Mouse (Mus musculus): Measurements from ENCODE around the gene Ube2e1.

The Ube2e1 gene

DNA sequence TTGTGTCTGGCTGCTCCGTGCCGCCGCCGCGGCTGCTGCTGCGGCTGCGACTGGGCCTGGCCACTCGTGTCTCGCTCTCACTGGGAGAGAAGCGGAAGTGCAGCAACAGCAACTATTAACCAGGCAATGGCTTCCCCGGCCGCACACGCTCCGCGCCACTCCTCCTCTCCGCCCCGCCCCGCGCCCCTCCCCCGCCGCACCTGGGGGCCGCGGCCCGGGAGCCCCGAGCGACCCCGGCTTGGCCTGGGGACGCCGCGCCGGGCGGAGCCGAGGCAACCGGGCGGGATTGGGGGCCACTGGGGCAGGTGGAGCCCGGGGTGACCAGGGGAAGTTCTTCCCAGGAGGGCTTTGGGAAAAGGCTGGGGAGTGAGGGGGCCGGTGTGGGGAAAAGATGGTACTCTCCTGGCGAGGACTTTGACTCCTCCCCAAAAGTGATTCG, at the start of gene Ube2e1:
Ube2e1 (minus strand) TSS at position 167 of the 439 bp plus-strand sequence.
- DNase-seq (ENCODE audit: low spot score) = peak; percentile 76

GRCm38 (mm10) chr14:18379841-18380240, 48.2 kb upstream of the Ube2e1 start:
- DNase-seq (ENCODE audit: low spot score) = no peak

DNA sequence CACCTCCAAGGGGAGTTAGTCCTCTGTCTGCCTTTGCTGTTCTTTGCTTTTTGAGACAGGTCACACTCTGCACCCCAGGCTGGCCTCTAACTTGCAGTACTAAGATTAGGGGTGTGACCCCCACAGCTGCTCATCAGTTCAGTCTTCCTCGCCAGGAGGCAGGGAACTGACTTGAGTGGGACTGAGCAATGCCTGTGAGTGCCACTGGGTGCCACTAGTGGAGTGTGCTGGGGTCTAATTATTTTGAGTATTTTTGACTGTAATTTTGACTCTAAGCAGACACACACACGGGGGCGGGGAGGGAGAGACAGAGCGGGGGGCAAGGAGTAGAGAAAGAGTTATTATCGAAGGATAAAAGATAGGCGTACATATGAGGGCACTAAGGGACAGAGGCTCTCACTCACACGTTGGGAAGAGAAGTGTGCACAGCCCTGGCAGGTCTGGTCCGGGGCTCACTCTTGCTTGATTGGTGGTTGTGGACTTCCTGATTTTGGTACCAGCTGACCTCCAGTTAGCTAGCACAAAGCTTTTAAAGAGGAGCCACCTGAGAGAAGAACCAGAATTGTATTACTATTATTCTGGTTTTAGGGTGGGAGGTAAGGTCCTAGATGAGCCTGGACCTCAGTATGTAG, 46.4 kb upstream of the Ube2e1 start:
- no peak for DNase-seq (ENCODE audit: low spot score)

DNA sequence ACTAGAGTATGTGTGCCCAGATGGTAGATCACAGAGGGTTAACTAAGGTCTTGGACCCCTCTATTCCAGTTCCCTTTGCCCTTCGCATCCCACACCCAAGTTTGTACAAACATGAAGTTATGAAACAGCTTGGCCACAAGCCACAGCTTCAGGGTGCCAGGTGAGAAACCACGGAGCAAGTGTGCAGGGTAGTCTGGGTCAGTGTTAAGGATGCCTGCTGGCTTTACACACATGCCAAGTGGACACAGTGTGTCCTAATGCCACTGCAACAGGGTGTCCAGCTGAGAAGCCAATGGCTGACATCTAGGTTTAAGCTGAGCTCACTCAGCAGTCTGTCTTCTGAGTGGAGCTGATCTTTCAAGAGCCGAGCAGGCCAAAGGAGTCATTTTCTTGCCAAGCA, 44.5 kb upstream of the Ube2e1 start:
- peak; percentile 15 for DNase-seq (ENCODE audit: low spot score)

DNA sequence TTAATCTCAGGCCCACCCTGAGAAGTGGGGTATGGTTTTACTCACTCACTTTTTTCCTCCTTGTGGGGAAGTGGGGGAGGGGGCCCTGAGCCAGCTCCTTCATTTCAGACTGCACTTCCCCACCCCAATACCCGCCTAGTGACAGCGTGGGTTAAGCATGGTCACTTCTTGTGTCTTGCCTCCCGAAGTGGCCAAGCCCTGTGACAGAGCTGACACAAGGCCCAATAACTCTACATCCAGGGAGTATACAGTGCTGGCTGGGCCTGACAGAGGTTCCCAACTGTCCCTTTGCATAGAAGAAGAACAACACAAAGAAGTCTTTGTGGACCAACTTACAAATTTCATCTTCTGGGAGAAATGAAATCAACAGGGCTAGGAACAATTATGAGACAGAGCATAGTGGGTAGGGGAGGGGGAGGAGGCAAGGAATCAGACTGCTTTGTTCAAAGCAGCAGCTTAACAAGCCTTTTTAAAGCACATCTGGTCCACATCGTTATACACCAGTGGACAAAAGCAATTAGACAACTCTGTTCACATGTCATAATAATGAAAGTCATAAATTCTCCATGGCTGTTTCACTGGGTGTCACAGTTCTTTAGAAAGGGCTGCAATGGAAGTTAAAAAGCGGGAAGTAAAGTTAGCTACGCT, 42.2 kb upstream of the Ube2e1 start:
- DNase-seq (ENCODE audit: low spot score) = no peak

GRCm38 (mm10) chr14:18372761-18373610, 41.3 kb upstream of the Ube2e1 start:
- no peak for DNase-seq (ENCODE audit: low spot score)

GRCm38 (mm10) chr14:18369031-18369430, 37.4 kb upstream of the Ube2e1 start:
- no peak for DNase-seq (ENCODE audit: low spot score)

DNA sequence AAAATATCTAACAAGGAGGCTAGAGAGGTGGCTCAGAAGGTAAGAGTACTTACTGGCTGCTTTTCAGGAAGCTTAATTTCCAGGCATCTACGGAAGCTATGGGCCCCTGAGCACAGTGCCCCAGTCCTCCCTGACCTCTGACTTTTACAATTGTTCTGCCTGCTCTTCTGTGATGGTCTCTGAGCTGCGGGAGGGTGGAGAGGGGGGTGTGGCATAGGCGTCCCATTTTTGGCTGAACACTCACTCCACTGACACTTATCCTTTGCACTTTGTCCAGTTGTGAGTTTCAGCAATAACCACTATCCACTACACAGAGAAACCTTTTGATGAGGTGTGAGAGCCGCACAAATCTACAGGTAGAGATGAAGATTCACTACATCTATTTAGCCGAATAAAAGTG, 35.4 kb upstream of the Ube2e1 start:
- DNase-seq (ENCODE audit: low spot score) = no peak

GRCm38 (mm10) chr14:18364321-18364720, 32.7 kb upstream of the Ube2e1 start:
- DNase-seq (ENCODE audit: low spot score) = no peak

DNA sequence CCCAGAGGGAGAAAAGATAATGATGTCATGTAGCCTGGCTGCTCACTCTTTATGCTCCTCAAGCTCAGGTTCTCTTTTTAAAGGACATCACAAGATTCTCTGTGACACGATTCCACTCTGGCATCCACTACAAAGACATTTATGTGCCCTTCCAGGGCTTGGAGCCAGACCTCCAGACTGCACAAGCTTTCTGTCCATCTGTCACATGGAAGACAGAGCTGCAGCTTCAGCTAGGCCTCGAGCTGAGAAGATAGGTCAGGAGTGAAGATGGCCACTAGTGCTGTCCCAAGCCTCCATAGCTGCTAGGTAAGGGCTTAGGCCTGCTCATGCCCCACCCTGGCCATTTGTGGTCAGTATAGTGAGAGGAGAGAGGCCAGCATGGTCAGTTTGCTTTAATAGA, 24.8 kb upstream of the Ube2e1 start:
- DNase-seq (ENCODE audit: low spot score) = no peak

DNA sequence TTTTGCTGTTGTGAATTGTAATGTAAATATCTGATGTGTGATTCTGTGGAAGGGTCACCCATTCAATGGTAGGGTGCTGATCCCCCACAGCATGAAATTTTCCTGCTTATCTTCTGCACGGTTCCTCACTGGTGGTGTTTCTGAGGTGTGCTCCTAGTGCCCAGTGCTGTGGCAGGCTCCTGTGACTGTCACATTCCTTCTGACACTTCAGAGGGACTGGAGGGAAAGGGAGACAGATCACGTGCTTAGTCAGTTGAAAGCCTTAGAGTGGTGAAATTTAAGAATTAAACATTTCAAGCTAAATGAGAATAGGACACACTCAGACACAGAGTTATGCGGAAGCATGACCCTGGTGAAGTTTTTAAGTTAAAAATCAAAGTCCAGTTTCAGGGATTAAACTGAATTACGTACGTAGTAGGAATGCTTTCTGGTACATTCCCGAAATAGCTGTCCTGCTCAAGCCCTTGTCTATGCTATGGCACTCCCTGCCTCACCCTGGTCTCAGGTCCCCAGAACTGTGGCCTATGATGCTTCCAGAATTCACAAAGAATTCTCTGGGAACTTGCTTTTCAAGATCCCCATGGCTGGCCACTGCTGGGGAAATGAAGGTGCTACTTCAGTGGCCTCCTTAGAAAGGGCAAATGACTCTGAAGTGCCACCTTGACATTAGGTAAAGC, 24.0 kb upstream of the Ube2e1 start:
- DNase-seq (ENCODE audit: low spot score) = no peak

- DNase-seq (ENCODE audit: low spot score) = no peak
Measured at GRCm38 (mm10) chr14:18353525-18353924, 21.9 kb upstream of the Ube2e1 start.

- DNase-seq (ENCODE audit: low spot score) = no peak
Measured at GRCm38 (mm10) chr14:18352934-18353333, 21.3 kb upstream of the Ube2e1 start.

- no peak for DNase-seq (ENCODE audit: low spot score)
Measured at GRCm38 (mm10) chr14:18350680-18351079, 19.0 kb upstream of the Ube2e1 start.

GRCm38 (mm10) chr14:18349871-18350270, 18.2 kb upstream of the Ube2e1 start:
- no peak for DNase-seq (ENCODE audit: low spot score)

- DNase-seq (ENCODE audit: low spot score) = no peak
Measured at GRCm38 (mm10) chr14:18343589-18343988, 11.9 kb upstream of the Ube2e1 start.

- no peak for DNase-seq (ENCODE audit: low spot score)
Measured at GRCm38 (mm10) chr14:18342749-18343148, 11.1 kb upstream of the Ube2e1 start.

DNA sequence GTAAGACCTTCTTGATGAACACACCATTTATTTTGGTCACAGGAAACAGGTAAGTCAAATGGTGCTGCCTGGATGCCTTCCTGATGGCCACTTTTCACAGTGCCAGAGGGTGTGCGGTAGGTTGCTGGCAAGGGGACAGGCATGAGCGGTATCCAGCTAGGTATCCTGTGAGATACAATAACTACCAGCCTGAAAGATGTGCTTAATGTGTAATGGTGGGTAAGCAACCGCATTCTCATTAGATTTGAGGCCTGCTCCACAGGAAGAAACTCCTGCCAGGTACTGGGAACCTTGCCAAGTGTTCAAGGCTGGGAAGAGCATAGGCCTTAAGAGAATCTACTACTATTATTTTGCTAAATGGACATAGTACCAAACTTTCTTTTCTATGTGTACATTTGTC, 9.4 kb upstream of the Ube2e1 start:
- no peak for DNase-seq (ENCODE audit: low spot score)

- DNase-seq (ENCODE audit: low spot score) = no peak
Measured at GRCm38 (mm10) chr14:18336106-18336505, 4.4 kb upstream of the Ube2e1 start.

DNA sequence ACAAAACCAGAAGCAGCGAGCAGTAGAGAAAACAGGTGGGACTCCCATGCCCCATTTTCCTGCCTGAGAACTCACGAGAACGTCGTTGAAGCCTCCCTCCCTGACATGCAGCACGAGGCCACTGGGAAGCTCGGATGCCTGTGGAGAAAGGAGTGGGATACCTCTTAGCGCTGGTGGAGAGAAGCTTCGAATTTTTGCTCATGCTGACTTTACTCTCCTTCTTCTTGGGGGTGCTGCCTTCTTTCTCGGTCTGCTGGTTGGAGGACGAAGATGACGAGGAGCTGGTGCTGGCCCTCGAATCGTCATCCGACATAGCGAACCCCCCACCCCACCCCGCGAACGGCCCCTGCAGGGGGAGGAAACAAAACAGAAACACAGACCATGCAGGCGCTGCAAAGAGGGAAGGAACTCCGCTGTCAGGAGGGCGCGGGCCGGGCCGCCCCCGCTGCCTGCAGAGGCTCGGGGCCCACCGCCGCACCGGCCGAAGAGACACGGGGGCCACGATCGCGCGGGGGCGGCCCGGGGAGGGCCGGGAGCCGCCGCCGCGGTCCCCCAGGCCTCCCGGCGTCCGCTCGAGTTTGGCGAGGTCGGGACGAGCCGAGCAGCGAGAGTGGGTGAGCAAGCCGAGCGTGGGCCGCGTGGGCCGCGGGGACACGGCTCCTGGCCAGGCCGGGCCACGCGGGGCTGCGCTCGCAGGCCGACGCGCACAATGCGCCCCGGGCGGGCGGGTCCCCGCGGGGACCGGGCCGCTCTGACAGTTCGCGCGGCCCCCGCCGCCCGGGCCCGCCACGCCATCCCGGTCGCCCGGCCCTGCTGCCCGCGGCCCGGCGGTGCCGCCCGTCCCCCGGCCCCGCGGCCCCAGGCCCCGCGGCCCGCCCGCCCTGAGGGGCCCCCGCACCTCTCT, 618 bp downstream of the Ube2e1 start:
- DNase-seq (ENCODE audit: low spot score) = peak; percentile 33

DNA sequence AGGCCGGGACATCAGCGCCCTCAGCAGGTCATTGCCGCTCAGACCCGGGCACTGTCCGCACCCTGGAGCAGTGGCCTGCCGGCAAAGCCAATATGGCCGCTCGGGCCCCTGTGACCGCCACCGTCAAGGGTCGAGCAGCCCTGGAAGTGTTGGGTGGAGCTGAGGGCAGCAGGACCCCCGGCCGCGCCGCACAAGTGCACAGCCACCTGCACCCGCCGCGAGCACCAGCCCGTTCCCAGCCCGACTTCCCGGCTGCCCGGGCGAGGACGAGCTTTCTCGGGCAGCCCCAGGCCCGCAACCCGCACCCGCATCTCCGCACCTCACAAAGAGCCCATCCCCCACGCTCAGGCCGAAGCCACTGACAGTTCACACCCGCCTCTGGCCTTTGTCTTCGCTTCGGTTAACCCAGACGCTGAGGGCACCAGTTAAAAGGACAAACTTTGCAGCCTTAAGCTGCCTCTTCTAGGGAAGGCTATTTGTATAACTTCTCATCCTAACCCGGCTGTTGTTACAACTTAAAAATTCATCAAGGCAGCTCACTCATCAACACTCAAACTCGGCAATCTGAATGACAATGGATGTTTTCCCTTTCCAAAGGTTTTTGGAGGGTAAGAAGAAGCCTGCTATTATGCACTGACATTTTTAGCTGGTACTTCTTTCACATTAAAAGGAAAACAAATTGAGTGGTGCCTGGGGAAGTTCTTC, 4.5 kb downstream of the Ube2e1 start:
- peak; percentile 20 for DNase-seq (ENCODE audit: low spot score)

All from ovary, postnatal 36 days (tissue).